Mouse (Mus musculus) forebrain, embryonic 12.5 days (tissue): ENCODE data around the gene Acacb. TPM values are rescaled to one million over a fixed set of nuclear protein-coding genes. Genes with fewer than 3 reads are reported as not detected.

Experiments
- ATAC-seq: fragments of 200-750 bp; cut with Nextera tagmentation; 2 replicates; pipeline ENCODE4 v1.8.0; 2017; ENCODE audit warnings: moderate TSS enrichment; ENCODE audit not compliant: low FRiP score
- H3K27ac ChIP-seq: fragments of 300-500 bp; sonication (generic); 2 replicates; pipeline ENCODE4 v1.5.1; 2016; ENCODE audit warnings: mild to moderate bottlenecking
- H3K27me3 ChIP-seq: fragments of 300-500 bp; sonication (generic); 2 replicates; pipeline ENCODE4 v1.6.1; 2016; ENCODE audit warnings: mild to moderate bottlenecking
- H3K36me3 ChIP-seq: fragments of 300-500 bp; sonication (generic); replicated peaks from 2 replicates; pipeline ENCODE4 v1.6.1; 2016; ENCODE audit warnings: mild to moderate bottlenecking
- H3K4me1 ChIP-seq: fragments of 300-500 bp; sonication (generic); 2 replicates; pipeline ENCODE4 v1.6.1; 2016
- H3K4me2 ChIP-seq: fragments of 300-500 bp; sonication (generic); 2 replicates; pipeline ENCODE4 v1.6.1; 2016; ENCODE audit warnings: mild to moderate bottlenecking, moderate library complexity
- H3K4me3 ChIP-seq: fragments of 300-500 bp; sonication (generic); replicated peaks from 2 replicates; pipeline ENCODE4 v1.5.1; 2016; ENCODE audit warnings: mild to moderate bottlenecking
- H3K9ac ChIP-seq: fragments of 300-500 bp; sonication (generic); 2 replicates; pipeline ENCODE4 v1.6.1; 2016; ENCODE audit warnings: mild to moderate bottlenecking
- H3K9me3 ChIP-seq: fragments of 300-500 bp; sonication (generic); 2 replicates; pipeline ENCODE4 v1.6.1; 2016
- WGBS: fragments of 180-500 bp; shearing (Covaris S2); methylation state at CpG from one replicate; pipeline ENCODE4 v1.1.7; 2016; 5-methylcytosine and 5-hydroxymethylcytosine counted together
- polyA plus RNA-seq: library from polyadenylated mRNA; unstranded; fragments of >200 nt; fragmentation: Nextera tagmentation; extraction: Ambion mirVana; gene quantifications from 2 replicates; pipeline ENCODE4 v1.2.1, GENCODE M21; 2016

Gene Acacb
- polyA plus RNA-seq, 1 experiment from 2014 or later: 1.9 TPM

GRCm38 (mm10) chr5:114138277-114139164 lies 7.8 kb upstream of the Acacb start:
- Histone ChIP-seq H3K4me3 (no peak overlapping the region), H3K9ac (0 out of 2 replicates have a peak overlapping the region, but pooled peaks have one; percentile 4), H3K36me3 (peaks cover 27% of the 10 kb centered on the region), H3K4me1 (peaks cover 28% of the 10 kb centered on the region), H3K27me3 (no peaks in the 10 kb centered on the region), H3K27ac (peak overlapping the region; percentile 84), H3K9me3 (no peaks in the 10 kb centered on the region), H3K4me2 (0 out of 2 replicates have a peak overlapping the region, but pooled peaks have one; percentile 10)
- ATAC-seq: peak; percentile 43
- 78% methylated on average over 21 of the region's 21 CpGs for WGBS

GRCm38 (mm10) chr5:114139175-114139574 lies 7.2 kb upstream of the Acacb start:
- no peak overlapping the region for H3K4me3 ChIP-seq
- H3K4me1 ChIP-seq: peaks cover 27% of the 10 kb centered on the region
- WGBS: 31% methylated on average over 9 of the region's 9 CpGs
- H3K27me3 ChIP-seq: no peaks in the 10 kb centered on the region
- peak; percentile 83 for ATAC-seq
- H3K36me3 ChIP-seq: peaks cover 27% of the 10 kb centered on the region
- H3K9ac ChIP-seq: 0 out of 2 replicates have a peak overlapping the region, but pooled peaks have one; percentile 4
- no peaks in the 10 kb centered on the region for H3K9me3 ChIP-seq
- H3K4me2 ChIP-seq: 0 out of 2 replicates have a peak overlapping the region, but pooled peaks have one; percentile 10
- peak overlapping the region; percentile 84 for H3K27ac ChIP-seq

- no peak overlapping the region for H3K4me2 ChIP-seq
- H3K9ac ChIP-seq: no peak overlapping the region
- no peaks in the 10 kb centered on the region for H3K27me3 ChIP-seq
- H3K4me1 ChIP-seq: 0 out of 2 replicates have a peak, but pooled peaks cover 9% of the 10 kb centered on the region
- ATAC-seq: no peak
- 89% methylated on average over 14 of the region's 14 CpGs for WGBS
- no peak overlapping the region for H3K27ac ChIP-seq
- no peak overlapping the region for H3K4me3 ChIP-seq
- H3K36me3 ChIP-seq: no peaks in the 10 kb centered on the region
- H3K9me3 ChIP-seq: no peaks in the 10 kb centered on the region
Observed at GRCm38 (mm10) chr5:114147043-114147972, 973 bp downstream of the Acacb start.

GRCm38 (mm10) chr5:114152359-114153092 lies 6.2 kb downstream of the Acacb start:
- Histone ChIP-seq H3K9ac (no peak overlapping the region), H3K27me3 (no peaks in the 10 kb centered on the region; the same call in 1 of the 2 replicates), H3K4me2 (no peak overlapping the region), H3K36me3 (no peaks in the 10 kb centered on the region), H3K4me1 (peaks cover 4% of the 10 kb centered on the region; the same call in 1 of the 2 replicates), H3K9me3 (no peaks in the 10 kb centered on the region), H3K27ac (no peak overlapping the region), H3K4me3 (no peak overlapping the region)
- WGBS: 84% methylated on average over 12 of the region's 12 CpGs
- no peak for ATAC-seq

- Histone ChIP-seq H3K9me3 (no peaks in the 10 kb centered on the region), H3K4me2 (peak overlapping the region; percentile 40), H3K4me1 (peaks cover 4% of the 10 kb centered on the region; the same call in 1 of the 2 replicates), H3K36me3 (no peaks in the 10 kb centered on the region), H3K27me3 (no peaks in the 10 kb centered on the region; the same call in 1 of the 2 replicates), H3K27ac (no peak overlapping the region), H3K9ac (no peak overlapping the region), H3K4me3 (peak overlapping the region; percentile 29)
- peak; percentile 39; the same call in 1 of the 2 replicates for ATAC-seq
- 3% methylated on average over 12 of the region's 12 CpGs for WGBS
Observed at GRCm38 (mm10) chr5:114153490-114153889, 7.2 kb downstream of the Acacb start.

- no peak overlapping the region for H3K4me2 ChIP-seq
- H3K4me3 ChIP-seq: no peak overlapping the region
- WGBS: 86% methylated on average over 5 of the region's 5 CpGs
- H3K4me1 ChIP-seq: peaks cover 4% of the 10 kb centered on the region; the same call in 1 of the 2 replicates
- no peak for ATAC-seq
- no peaks in the 10 kb centered on the region for H3K9me3 ChIP-seq
- no peak overlapping the region for H3K27ac ChIP-seq
- H3K27me3 ChIP-seq: no peaks in the 10 kb centered on the region; the same call in 1 of the 2 replicates
- no peaks in the 10 kb centered on the region for H3K36me3 ChIP-seq
- no peak overlapping the region for H3K9ac ChIP-seq
Observed at GRCm38 (mm10) chr5:114154765-114155164, 8.4 kb downstream of the Acacb start.

GRCm38 (mm10) chr5:114155168-114155933 lies 9.0 kb downstream of the Acacb start:
- H3K27me3 ChIP-seq: no peaks in the 10 kb centered on the region; the same call in 1 of the 2 replicates
- no peak overlapping the region for H3K4me3 ChIP-seq
- H3K9me3 ChIP-seq: no peaks in the 10 kb centered on the region
- no peak overlapping the region for H3K9ac ChIP-seq
- ATAC-seq: no peak
- peaks cover 4% of the 10 kb centered on the region; the same call in 1 of the 2 replicates for H3K4me1 ChIP-seq
- H3K4me2 ChIP-seq: no peak overlapping the region
- no peak overlapping the region for H3K27ac ChIP-seq
- WGBS: 61% methylated on average over 9 of the region's 9 CpGs
- no peaks in the 10 kb centered on the region for H3K36me3 ChIP-seq

- WGBS: 51% methylated on average over 7 of the region's 7 CpGs
- H3K27me3 ChIP-seq: no peaks in the 10 kb centered on the region; the same call in 1 of the 2 replicates
- H3K4me2 ChIP-seq: no peak overlapping the region
- no peak overlapping the region for H3K9ac ChIP-seq
- H3K27ac ChIP-seq: no peak overlapping the region
- H3K9me3 ChIP-seq: no peaks in the 10 kb centered on the region
- ATAC-seq: no peak
- no peaks in the 10 kb centered on the region for H3K36me3 ChIP-seq
- no peak overlapping the region for H3K4me3 ChIP-seq
- H3K4me1 ChIP-seq: peaks cover 4% of the 10 kb centered on the region; the same call in 1 of the 2 replicates
Observed at GRCm38 (mm10) chr5:114157236-114157635, 10.9 kb downstream of the Acacb start.

GRCm38 (mm10) chr5:114161424-114161823 lies 15.1 kb downstream of the Acacb start:
- 84% methylated on average over 6 of the region's 6 CpGs for WGBS
- H3K27me3 ChIP-seq: no peaks in the 10 kb centered on the region
- H3K4me3 ChIP-seq: no peak overlapping the region
- no peak overlapping the region for H3K27ac ChIP-seq
- no peaks in the 10 kb centered on the region for H3K36me3 ChIP-seq
- no peaks in the 10 kb centered on the region for H3K9me3 ChIP-seq
- no peak for ATAC-seq
- no peak overlapping the region for H3K4me2 ChIP-seq
- H3K4me1 ChIP-seq: no peaks in the 10 kb centered on the region
- no peak overlapping the region for H3K9ac ChIP-seq

GRCm38 (mm10) chr5:114162106-114162815 lies 15.9 kb downstream of the Acacb start:
- H3K4me2 ChIP-seq: no peak overlapping the region
- no peaks in the 10 kb centered on the region for H3K27me3 ChIP-seq
- no peak overlapping the region for H3K27ac ChIP-seq
- WGBS: 64% methylated on average over 12 of the region's 12 CpGs
- H3K9ac ChIP-seq: no peak overlapping the region
- no peaks in the 10 kb centered on the region for H3K4me1 ChIP-seq
- no peak for ATAC-seq
- no peaks in the 10 kb centered on the region for H3K9me3 ChIP-seq
- no peaks in the 10 kb centered on the region for H3K36me3 ChIP-seq
- H3K4me3 ChIP-seq: no peak overlapping the region
